Comparison of ENCODE assay signal across 8 mouse cellular contexts in the genomic region with DNA sequence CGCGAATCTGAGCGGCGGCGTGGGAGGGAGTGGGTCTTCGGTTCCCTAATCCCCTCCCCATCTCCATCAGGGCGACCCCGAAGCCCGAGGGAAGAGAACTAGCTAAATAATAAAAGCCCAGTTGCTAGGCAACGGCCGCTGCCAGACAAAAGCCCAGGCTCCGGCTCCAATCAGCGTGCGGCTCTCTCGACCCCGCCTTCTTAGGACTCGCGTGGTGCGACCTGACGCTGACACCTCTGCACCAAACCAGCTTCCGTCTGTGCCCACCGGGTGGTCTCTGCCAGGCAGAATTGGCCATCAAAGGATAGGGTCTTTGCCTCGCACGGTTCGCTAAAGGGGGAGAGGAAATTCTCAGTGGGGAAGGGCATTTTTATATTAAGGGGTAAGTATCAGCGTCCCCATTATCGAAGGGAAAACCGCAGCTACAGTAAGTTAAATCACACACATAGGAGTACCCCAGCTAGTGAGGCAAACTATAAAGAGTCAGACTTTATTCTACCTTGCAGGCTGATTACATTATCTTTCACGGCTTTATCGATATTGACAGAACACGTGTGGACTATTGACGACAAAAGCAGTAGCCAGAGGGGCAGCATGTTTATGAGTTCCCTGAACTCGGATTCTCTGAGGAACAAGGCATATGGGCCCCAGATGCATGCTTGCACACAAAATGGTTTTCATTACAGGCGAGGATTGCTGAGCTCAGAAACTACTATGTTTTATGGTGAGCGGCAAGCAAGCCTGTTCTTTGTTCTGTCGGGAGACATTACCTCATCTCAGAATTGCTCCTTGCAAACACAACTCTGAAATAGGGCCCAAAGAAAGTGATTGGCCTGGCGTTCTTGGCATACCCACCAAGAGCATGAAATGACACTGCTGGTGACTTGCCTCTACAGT. TPM values are rescaled to one million over a fixed set of nuclear protein-coding genes. Genes with fewer than 3 reads are reported as not detected.
DNase-seq lines count a peak whose midpoint lies in the region; ATAC-seq lines count a peak whose summit lies in the region.

A gene (plus strand): TSS at position 183 of the 897 bp plus-strand sequence.

- peak within 1 kb of the TSS; percentile 86 for H3K27ac ChIP-seq in brown adipose tissue, adult 24 weeks (replicated peaks; ENCODE audit: low read depth, low read length)
- peak within 1 kb of the TSS; percentile 99 for H3K27ac ChIP-seq in forebrain, embryonic 11.5 days (ENCODE audit: low read depth, low read length)
- H3K27ac ChIP-seq in heart, embryonic 15.5 days: peak within 1 kb of the TSS; percentile 95
- peak within 1 kb of the TSS; percentile 78 for H3K27ac ChIP-seq in liver, embryonic 12.5 days
- H3K27ac ChIP-seq in stomach, embryonic 14.5 days (ENCODE audit: low read length): peak within 1 kb of the TSS; percentile 96

- peaks cover 2% of the 10 kb centered on the region; the same call in 1 of the 2 replicates for H3K4me1 ChIP-seq in brown adipose tissue, adult 24 weeks (ENCODE audit: control insufficient read depth, insufficient read depth, insufficient read length, low read length)
- peaks cover 12% of the 10 kb centered on the region; the same call in 1 of the 2 replicates for H3K4me1 ChIP-seq in forebrain, embryonic 11.5 days (replicated peaks; ENCODE audit: control insufficient read depth, insufficient read depth, low read length)
- peaks cover 20% of the 10 kb centered on the region for H3K4me1 ChIP-seq in heart, embryonic 15.5 days (replicated peaks)
- H3K4me1 ChIP-seq in liver, embryonic 12.5 days: peaks cover 19% of the 10 kb centered on the region
- H3K4me1 ChIP-seq in stomach, embryonic 14.5 days (ENCODE audit: control insufficient read depth, insufficient read depth, low read length): 0 out of 2 replicates have a peak, but pooled peaks cover 7% of the 10 kb centered on the region

- H3K4me3 ChIP-seq in brown adipose tissue, adult 24 weeks (ENCODE audit: insufficient read depth, low read depth, low read length): peak within 1 kb of the TSS; percentile 89
- H3K4me3 ChIP-seq in forebrain, embryonic 11.5 days (ENCODE audit: low read depth, low read length): peak within 1 kb of the TSS; percentile 83
- H3K4me3 ChIP-seq in heart, embryonic 15.5 days: peak within 1 kb of the TSS; percentile 92
- peak within 1 kb of the TSS; percentile 89 for H3K4me3 ChIP-seq in liver, embryonic 12.5 days
- peak within 1 kb of the TSS; percentile 79 for H3K4me3 ChIP-seq in stomach, embryonic 14.5 days (ENCODE audit: low read depth, low read length)

- peak; percentile 91 for ATAC-seq in forebrain, embryonic 11.5 days (replicated peaks; ENCODE audit: low FRiP score)
- peak; percentile 59 for ATAC-seq in heart, embryonic 15.5 days (replicated peaks; ENCODE audit: insufficient number of reproducible peaks, insufficient read depth, low FRiP score, low read depth)
- peak; percentile 28; the same call in 1 of the 2 replicates for ATAC-seq in liver, embryonic 12.5 days
- ATAC-seq in stomach, embryonic 14.5 days (ENCODE audit: insufficient number of reproducible peaks, insufficient read depth, low FRiP score, low read depth): peak; percentile 78

- WGBS in forebrain, embryonic 11.5 days: 4% methylated on average over 37 of the region's 37 CpGs
- 7% methylated on average over 37 of the region's 37 CpGs for WGBS in heart, embryonic 15.5 days
- 10% methylated on average over 37 of the region's 37 CpGs for WGBS in liver, embryonic 12.5 days (ENCODE audit: insufficient replicate concordance)
- WGBS in stomach, embryonic 14.5 days: 5% methylated on average over 36 of the region's 37 CpGs

- no peaks in the 10 kb centered on the region for H3K36me3 ChIP-seq in forebrain, embryonic 11.5 days (ENCODE audit: control insufficient read depth, insufficient read depth, low read length)
- H3K36me3 ChIP-seq in heart, embryonic 15.5 days: no peaks in the 10 kb centered on the region
- H3K36me3 ChIP-seq in liver, embryonic 12.5 days: no peaks in the 10 kb centered on the region
- no peaks in the 10 kb centered on the region for H3K36me3 ChIP-seq in stomach, embryonic 14.5 days (ENCODE audit: control insufficient read depth, insufficient read depth, low read length)

- no peaks in the 10 kb centered on the region for H3K9me3 ChIP-seq in forebrain, embryonic 11.5 days (ENCODE audit: control insufficient read depth, low read length)
- H3K9me3 ChIP-seq in heart, embryonic 15.5 days (replicated peaks): no peaks in the 10 kb centered on the region
- H3K9me3 ChIP-seq in liver, embryonic 12.5 days (replicated peaks): no peaks in the 10 kb centered on the region
- H3K9me3 ChIP-seq in stomach, embryonic 14.5 days (ENCODE audit: control insufficient read depth, low read depth, low read length): no peaks in the 10 kb centered on the region

- H3K4me2 ChIP-seq in forebrain, embryonic 11.5 days (ENCODE audit: low read depth, low read length, severe bottlenecking): peak within 1 kb of the TSS; percentile 63
- peak within 1 kb of the TSS; percentile 82 for H3K4me2 ChIP-seq in heart, embryonic 15.5 days
- H3K4me2 ChIP-seq in liver, embryonic 12.5 days: peak within 1 kb of the TSS; percentile 98
- H3K4me2 ChIP-seq in stomach, embryonic 14.5 days (replicated peaks; ENCODE audit: low read depth, low read length): peak within 1 kb of the TSS; percentile 70

- H3K9ac ChIP-seq in forebrain, embryonic 11.5 days (ENCODE audit: low read length): peak within 1 kb of the TSS; percentile 93
- H3K9ac ChIP-seq in heart, embryonic 15.5 days: peak within 1 kb of the TSS; percentile 90
- H3K9ac ChIP-seq in liver, embryonic 12.5 days: peak within 1 kb of the TSS; percentile 84
- H3K9ac ChIP-seq in stomach, embryonic 14.5 days (replicated peaks; ENCODE audit: low read depth, low read length): peak within 1 kb of the TSS; percentile 81

- no peaks in the 10 kb centered on the region for H3K27me3 ChIP-seq in forebrain, embryonic 11.5 days (ENCODE audit: control insufficient read depth, insufficient read depth, low read length)
- no peaks in the 10 kb centered on the region for H3K27me3 ChIP-seq in heart, embryonic 15.5 days
- H3K27me3 ChIP-seq in liver, embryonic 12.5 days (replicated peaks): peaks cover 16% of the 10 kb centered on the region; the same call in 1 of the 2 replicates
- no peaks in the 10 kb centered on the region for H3K27me3 ChIP-seq in stomach, embryonic 14.5 days (ENCODE audit: control insufficient read depth, insufficient read depth, low read length)

- peak; percentile 78 to 82 for DNase-seq in CD8-positive naive resting alpha-beta T cell, adult 2 months (ENCODE audit: low read depth in 2 of 2, low spot score in 2 of 2)
- peak; percentile 96 for DNase-seq in forebrain, embryonic 11.5 days (ENCODE audit: low spot score)
- peak; percentile 94 for DNase-seq in kidney, postnatal 14 days
- peak; percentile 80 to 86 for DNase-seq in natural killer cell, adult 2 months (ENCODE audit: low spot score in 2 of 2)

RNA-seq across cellular contexts. Expression of the gene that starts here (rescaled TPM):
- polyA plus RNA-seq in brown adipose tissue, adult 24 weeks (2012; ENCODE audit: insufficient read depth, insufficient read length, missing spikeins): 6.7 and 8.8 TPM in 2 replicates
- polyA plus RNA-seq in forebrain, embryonic 11.5 days (2014; fragmentation: Nextera tagmentation; extraction: Ambion mirVana): 12.5 and 14.5 TPM in 2 replicates
- 3.9 and 5.7 TPM in 2 replicates for polyA plus RNA-seq in heart, embryonic 15.5 days (2015; fragmentation: Nextera tagmentation; extraction: Ambion mirVana)
- 5.5 and 6.8 TPM in 2 replicates for polyA plus RNA-seq in liver, embryonic 12.5 days (2016; fragmentation: Nextera tagmentation; extraction: Ambion mirVana)
- 11.3 and 12.7 TPM in 2 replicates for polyA plus RNA-seq in stomach, embryonic 14.5 days (2014; fragmentation: Nextera tagmentation; extraction: Ambion mirVana)

Comparison
In these comparisons a context has a peak if more than half of its experiments do, and no peak if none do; other contexts are left out.
1. Peak in every context shown above with its lines: DNase-seq, ATAC-seq, H3K4me3 ChIP-seq and H3K27ac ChIP-seq.
2. ATAC-seq: peak in every context shown above with its lines; median percentile 91 in forebrain, embryonic 11.5 days; 78 in stomach, embryonic 14.5 days; 59 in heart, embryonic 15.5 days; 28 in liver, embryonic 12.5 days.